Mouse (Mus musculus) liver, embryonic 11.5 days (tissue): ENCODE measurements at regions not wholly inside any gene's neighbourhood (a gene's known extent, or its start where the extent isn't known, plus 50 kb on each side); places are given as distances from the start of the nearest gene placed in this dataset.

Experiments
- ATAC-seq: fragments of 200-750 bp; cut with Nextera tagmentation; replicated peaks from 2 replicates; pipeline ENCODE4 v1.8.0; 2017; ENCODE audit warnings: moderate number of reproducible peaks, mild to moderate bottlenecking, moderate TSS enrichment, moderate library complexity; ENCODE audit not compliant: low FRiP score
- DNase-seq: peaks from one replicate; pipeline ENCODE4 v3.0.0-alpha.2; 2017; ENCODE audit warnings: low spot score
- H3K27ac ChIP-seq: fragments of 300-500 bp; sonication (generic); 2 replicates; pipeline ENCODE4 v1.5.1; 2014; ENCODE audit warnings: mild to moderate bottlenecking, low read depth, low read length, control low read depth
- H3K27me3 ChIP-seq: fragments of 300-500 bp; sonication (generic); replicated peaks from 2 replicates; pipeline ENCODE4 v1.6.1; 2014; ENCODE audit warnings: low read length, mixed read lengths; ENCODE audit not compliant: control insufficient read depth, insufficient read depth
- H3K36me3 ChIP-seq: fragments of 300-500 bp; sonication (generic); 2 replicates; pipeline ENCODE4 v1.6.1; 2014; ENCODE audit warnings: mild to moderate bottlenecking, low read length, moderate library complexity, mixed read lengths; ENCODE audit not compliant: control insufficient read depth, insufficient read depth
- H3K4me1 ChIP-seq: fragments of 300-500 bp; sonication (generic); replicated peaks from 2 replicates; pipeline ENCODE4 v1.6.1; 2014; ENCODE audit warnings: low read length, mixed read lengths; ENCODE audit not compliant: control insufficient read depth, insufficient read depth
- H3K4me2 ChIP-seq: fragments of 300-500 bp; sonication (generic); 2 replicates; pipeline ENCODE4 v1.6.1; 2014; ENCODE audit warnings: mild to moderate bottlenecking, control low read depth, moderate library complexity
- H3K4me3 ChIP-seq: fragments of 300-500 bp; sonication (generic); 2 replicates; pipeline ENCODE4 v1.5.1; 2014; ENCODE audit warnings: low read depth, low read length, control low read depth
- H3K9ac ChIP-seq: fragments of 300-500 bp; sonication (generic); 2 replicates; pipeline ENCODE4 v1.6.1; 2014; ENCODE audit warnings: low read depth, low read length, control low read depth
- H3K9me3 ChIP-seq: fragments of 300-500 bp; sonication (generic); 2 replicates; pipeline ENCODE4 v1.6.1; 2016; ENCODE audit warnings: low read length, inconsistent platforms, mixed read lengths; ENCODE audit not compliant: control insufficient read depth
- WGBS: fragments of 180-500 bp; shearing (Covaris S2); extraction: QIAGEN DNeasy Blood & Tissue Kit; methylation state at CpG from one replicate; pipeline ENCODE4 v1.1.7; 2014; 5-methylcytosine and 5-hydroxymethylcytosine counted together

DNA sequence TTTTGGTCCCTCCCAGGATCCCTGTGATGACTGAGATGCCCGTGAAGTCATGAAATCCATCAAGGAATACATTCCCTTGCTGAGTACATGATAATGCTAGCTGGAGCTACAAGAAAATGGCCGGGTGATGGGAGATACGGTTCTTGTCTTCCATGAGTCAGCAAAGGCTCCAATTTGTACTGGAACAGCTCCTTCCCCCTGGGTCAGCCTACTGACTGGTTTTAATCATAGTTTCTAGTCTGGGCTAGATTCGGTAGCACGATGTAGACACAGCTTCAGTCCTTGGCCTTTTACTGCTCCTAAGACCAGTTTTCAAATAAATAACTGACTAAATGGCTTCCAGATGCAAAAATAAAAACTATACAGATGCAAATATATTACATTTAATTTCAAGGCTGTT lies 557.5 kb downstream of the Epha4 start:
- no peak overlapping the region for H3K4me3 ChIP-seq
- no peak overlapping the region for H3K4me2 ChIP-seq
- no peak overlapping the region for H3K9ac ChIP-seq
- DNase-seq: no peak
- no peaks in the 10 kb centered on the region for H3K27me3 ChIP-seq
- 78% methylated on average over 5 of the region's 5 CpGs for WGBS
- H3K27ac ChIP-seq: no peak overlapping the region
- no peaks in the 10 kb centered on the region for H3K9me3 ChIP-seq
- no peaks in the 10 kb centered on the region for H3K4me1 ChIP-seq
- no peaks in the 10 kb centered on the region for H3K36me3 ChIP-seq
- no peak for ATAC-seq

- H3K36me3 ChIP-seq: no peaks in the 10 kb centered on the region
- no peaks in the 10 kb centered on the region for H3K9me3 ChIP-seq
- ATAC-seq: no peak
- DNase-seq: no peak
- no peak overlapping the region for H3K4me2 ChIP-seq
- H3K9ac ChIP-seq: no peak overlapping the region
- H3K27ac ChIP-seq: no peak overlapping the region
- no peaks in the 10 kb centered on the region for H3K27me3 ChIP-seq
- H3K4me3 ChIP-seq: no peak overlapping the region
- no peaks in the 10 kb centered on the region for H3K4me1 ChIP-seq
- WGBS: 47% methylated on average over 4 of the region's 4 CpGs
Measured at GRCm38 (mm10) chr1:76958706-76959105, 556.2 kb downstream of the Epha4 start.

DNA sequence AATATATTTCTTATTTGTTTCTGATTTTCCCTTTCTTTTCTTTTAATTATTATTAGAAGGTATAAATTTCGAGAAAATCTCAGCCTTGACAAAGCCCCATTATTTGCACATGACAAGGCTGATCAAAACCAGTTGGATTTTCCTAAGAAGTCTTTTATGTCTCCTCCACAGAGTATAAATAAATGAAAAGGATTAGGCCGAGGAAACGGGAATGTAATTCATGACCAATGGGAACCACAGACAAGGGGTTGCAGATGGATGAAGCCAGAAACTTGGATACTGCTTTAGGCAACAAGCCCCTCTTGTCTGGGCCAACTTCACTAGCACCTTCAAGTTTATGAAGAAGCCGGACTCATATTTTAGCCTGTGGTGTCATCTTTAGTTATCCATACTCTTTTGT lies 542.4 kb downstream of the Epha4 start:
- no peak overlapping the region for H3K27ac ChIP-seq
- H3K9me3 ChIP-seq: no peaks in the 10 kb centered on the region
- DNase-seq (no peak), ATAC-seq (no peak)
- H3K9ac ChIP-seq: no peak overlapping the region
- H3K4me3 ChIP-seq: no peak overlapping the region
- H3K36me3 ChIP-seq: no peaks in the 10 kb centered on the region
- WGBS: 67% methylated on average over 4 of the region's 4 CpGs
- H3K4me2 ChIP-seq: no peak overlapping the region
- no peaks in the 10 kb centered on the region for H3K4me1 ChIP-seq
- H3K27me3 ChIP-seq: no peaks in the 10 kb centered on the region

- whole genome bisulfite sequencing: 53% methylated on average over 12 of the region's 12 CpGs
- no peak overlapping the region for H3K27ac ChIP-seq
Measured at GRCm38 (mm10) chr1:76975077-76975945, 539.6 kb downstream of the Epha4 start.

GRCm38 (mm10) chr1:76980498-76981152 lies 534.3 kb downstream of the Epha4 start:
- Histone ChIP-seq H3K9me3 (no peaks in the 10 kb centered on the region), H3K27ac (no peak overlapping the region), H3K9ac (no peak overlapping the region), H3K4me1 (no peaks in the 10 kb centered on the region), H3K4me2 (no peak overlapping the region), H3K4me3 (no peak overlapping the region), H3K27me3 (no peaks in the 10 kb centered on the region), H3K36me3 (no peaks in the 10 kb centered on the region)
- no peak for DNase-seq
- WGBS: 71% methylated on average over 9 of the region's 9 CpGs
- no peak for ATAC-seq

More at GRCm38 (mm10) chr1:76975077-76975945, 539.6 kb downstream of the Epha4 start:
- DNase-seq (peak; percentile 31), ATAC-seq (no peak)
- H3K4me1 ChIP-seq: no peaks in the 10 kb centered on the region
- H3K27me3 ChIP-seq: no peaks in the 10 kb centered on the region
- no peaks in the 10 kb centered on the region for H3K9me3 ChIP-seq
- no peak overlapping the region for H3K9ac ChIP-seq
- H3K4me3 ChIP-seq: no peak overlapping the region
- no peaks in the 10 kb centered on the region for H3K36me3 ChIP-seq
- no peak overlapping the region for H3K4me2 ChIP-seq

DNA sequence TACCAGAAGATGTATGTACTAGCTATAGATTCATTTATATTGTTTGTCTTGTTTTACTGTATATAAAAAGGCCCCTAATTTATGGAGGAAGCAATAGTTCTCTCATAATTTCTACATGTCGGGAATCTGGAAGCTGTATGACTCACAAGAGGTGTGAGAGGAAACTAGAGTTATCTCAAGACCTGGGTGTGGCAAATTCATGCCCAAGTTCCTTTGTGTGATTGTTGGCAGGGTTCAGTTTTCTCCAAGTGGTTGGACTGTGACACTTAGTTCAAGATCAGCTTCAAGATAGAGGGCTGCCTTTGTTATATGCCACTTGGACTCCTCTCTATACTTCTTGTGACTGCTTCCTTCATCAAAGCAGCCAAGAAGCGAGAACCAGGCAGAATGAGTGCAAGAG lies 521.1 kb downstream of the Epha4 start:
- no peaks in the 10 kb centered on the region for H3K27me3 ChIP-seq
- no peaks in the 10 kb centered on the region for H3K9me3 ChIP-seq
- DNase-seq (no peak), ATAC-seq (no peak)
- H3K9ac ChIP-seq: no peak overlapping the region
- no peak overlapping the region for H3K4me3 ChIP-seq
- H3K27ac ChIP-seq: no peak overlapping the region
- WGBS: 74% methylated on average over 2 of the region's 2 CpGs
- H3K4me1 ChIP-seq: no peaks in the 10 kb centered on the region
- H3K4me2 ChIP-seq: no peak overlapping the region
- no peaks in the 10 kb centered on the region for H3K36me3 ChIP-seq

GRCm38 (mm10) chr1:77008001-77008400 lies 506.9 kb downstream of the Epha4 start:
- H3K9me3 ChIP-seq: no peaks in the 10 kb centered on the region
- no peaks in the 10 kb centered on the region for H3K4me1 ChIP-seq
- no peak overlapping the region for H3K9ac ChIP-seq
- no peaks in the 10 kb centered on the region for H3K36me3 ChIP-seq
- no peak overlapping the region for H3K4me2 ChIP-seq
- no peaks in the 10 kb centered on the region for H3K27me3 ChIP-seq
- no peak overlapping the region for H3K4me3 ChIP-seq
- no peak for DNase-seq
- WGBS: 88% methylated on average over 6 of the region's 6 CpGs
- H3K27ac ChIP-seq: no peak overlapping the region
- ATAC-seq: no peak

DNA sequence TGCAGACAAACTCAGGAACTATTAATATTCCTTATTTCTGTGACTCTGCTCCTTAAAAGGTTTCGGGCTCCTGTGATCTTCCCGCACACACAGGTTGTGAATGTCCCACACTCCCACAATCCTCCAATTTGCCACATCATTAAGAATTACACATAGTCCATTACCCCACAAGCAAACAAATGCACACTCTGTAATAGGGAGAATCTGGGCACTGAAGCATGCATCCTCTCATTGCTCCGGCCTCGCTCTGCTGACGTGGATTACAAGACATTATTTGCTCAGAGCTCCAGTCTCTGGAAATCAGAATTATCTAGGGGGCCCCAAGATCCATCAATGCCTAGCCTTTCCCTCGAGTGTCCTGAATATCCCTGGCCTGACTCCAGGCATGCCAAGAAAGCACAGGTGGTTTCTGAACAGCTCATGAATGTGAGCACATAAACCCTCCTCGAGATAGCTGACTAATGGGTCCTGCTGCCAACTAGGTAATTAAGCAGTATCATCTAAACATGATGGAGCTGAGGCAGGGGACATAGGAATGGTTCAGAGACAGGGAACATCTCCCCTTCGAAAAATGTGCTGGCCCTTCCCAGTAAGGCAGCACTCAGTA lies 504.2 kb downstream of the Epha4 start:
- H3K27ac ChIP-seq: no peak overlapping the region
- H3K4me1 ChIP-seq: no peaks in the 10 kb centered on the region
- no peak overlapping the region for H3K4me2 ChIP-seq
- no peaks in the 10 kb centered on the region for H3K9me3 ChIP-seq
- ATAC-seq (no peak), DNase-seq (no peak)
- H3K4me3 ChIP-seq: no peak overlapping the region
- no peaks in the 10 kb centered on the region for H3K36me3 ChIP-seq
- H3K9ac ChIP-seq: no peak overlapping the region
- WGBS: 70% methylated on average over 8 of the region's 8 CpGs
- no peaks in the 10 kb centered on the region for H3K27me3 ChIP-seq
